Mouse (Mus musculus) lung, embryonic 14.5 days (tissue): ENCODE results near the gene Tmem190. TPM values are rescaled to one million over a fixed set of nuclear protein-coding genes. Genes with fewer than 3 reads are reported as not detected.
"Not testable (repeated sequence)": the region's sequence is repeated elsewhere in the genome, so short reads cannot be mapped to it uniquely, and the experiment has no call there.

ENCODE experiments used
- ATAC-seq: fragments of 200-750 bp; cut with Nextera tagmentation; 2 replicates; pipeline ENCODE4 v1.8.0; 2017; ENCODE audit warnings: mild to moderate bottlenecking, moderate TSS enrichment, moderate library complexity; ENCODE audit not compliant: insufficient read depth
- DNase-seq: peaks from one replicate; pipeline ENCODE4 v3.0.0-alpha.2; 2015
- H3K27ac ChIP-seq: fragments of 300-500 bp; sonication (generic); 2 replicates; pipeline ENCODE4 v1.5.1; 2014; ENCODE audit warnings: low read depth, mild to moderate bottlenecking, moderate library complexity
- H3K27me3 ChIP-seq: fragments of 300-500 bp; sonication (generic); 2 replicates; pipeline ENCODE4 v1.6.1; 2014; ENCODE audit warnings: low read length, control low read depth; ENCODE audit not compliant: insufficient read depth
- H3K36me3 ChIP-seq: fragments of 300-500 bp; sonication (generic); 2 replicates; pipeline ENCODE4 v1.6.1; 2014; ENCODE audit warnings: control low read depth; ENCODE audit not compliant: insufficient read depth
- H3K4me1 ChIP-seq: fragments of 300-500 bp; sonication (generic); 2 replicates; pipeline ENCODE4 v1.6.1; 2014; ENCODE audit warnings: antibody characterized with exemption, control low read depth; ENCODE audit not compliant: insufficient read depth
- H3K4me2 ChIP-seq: fragments of 300-500 bp; sonication (generic); 2 replicates; pipeline ENCODE4 v1.6.1; 2014; ENCODE audit warnings: mild to moderate bottlenecking
- H3K4me3 ChIP-seq: fragments of 300-500 bp; sonication (generic); 2 replicates; pipeline ENCODE4 v1.5.1; 2014; ENCODE audit warnings: low read depth, low read length
- H3K9ac ChIP-seq: fragments of 300-500 bp; sonication (generic); 2 replicates; pipeline ENCODE4 v1.6.1; 2014
- H3K9me3 ChIP-seq: fragments of 300-500 bp; sonication (generic); 2 replicates; pipeline ENCODE4 v1.6.1; 2016; ENCODE audit warnings: low read depth, low read length, control low read depth
- CTCF ChIP-seq: IDR thresholded peaks from 2 replicates; pipeline ENCODE4 v1.5.1; 2016; ENCODE audit warnings: antibody characterized with exemption, low read depth
- WGBS: fragments of 180-500 bp; shearing (Covaris S2); extraction: QIAGEN DNeasy Blood & Tissue Kit; methylation state at CpG from one replicate; pipeline ENCODE4 v1.1.7; 2014; 5-methylcytosine and 5-hydroxymethylcytosine counted together
- polyA plus RNA-seq: library from polyadenylated mRNA; unstranded; fragments of >200 nt; fragmentation: Nextera tagmentation; extraction: Ambion mirVana; gene quantifications from 2 replicates; pipeline ENCODE4 v1.2.1, GENCODE M21; 2014

The Tmem190 gene
- polyA plus RNA-seq, 1 experiment from 2014 or later: not detected

GRCm38 (mm10) chr7:4783667-4784268 lies 1.0 kb downstream of the Tmem190 start:
- H3K36me3 ChIP-seq: no peaks in the 10 kb centered on the region
- no peak overlapping the region for H3K4me2 ChIP-seq
- peaks cover 8% of the 10 kb centered on the region; the same call in 1 of the 2 replicates for H3K4me1 ChIP-seq
- H3K27ac ChIP-seq: no peak overlapping the region
- 71% methylated on average over 14 of the region's 14 CpGs for WGBS
- DNase-seq (no peak), ATAC-seq (no peak)
- no peak overlapping the region for H3K9ac ChIP-seq
- H3K9me3 ChIP-seq: no peaks in the 10 kb centered on the region
- H3K4me3 ChIP-seq: no peak overlapping the region
- H3K27me3 ChIP-seq: peaks cover 4% of the 10 kb centered on the region; the same call in 1 of the 2 replicates
- no peak for TF ChIP-seq CTCF

DNA sequence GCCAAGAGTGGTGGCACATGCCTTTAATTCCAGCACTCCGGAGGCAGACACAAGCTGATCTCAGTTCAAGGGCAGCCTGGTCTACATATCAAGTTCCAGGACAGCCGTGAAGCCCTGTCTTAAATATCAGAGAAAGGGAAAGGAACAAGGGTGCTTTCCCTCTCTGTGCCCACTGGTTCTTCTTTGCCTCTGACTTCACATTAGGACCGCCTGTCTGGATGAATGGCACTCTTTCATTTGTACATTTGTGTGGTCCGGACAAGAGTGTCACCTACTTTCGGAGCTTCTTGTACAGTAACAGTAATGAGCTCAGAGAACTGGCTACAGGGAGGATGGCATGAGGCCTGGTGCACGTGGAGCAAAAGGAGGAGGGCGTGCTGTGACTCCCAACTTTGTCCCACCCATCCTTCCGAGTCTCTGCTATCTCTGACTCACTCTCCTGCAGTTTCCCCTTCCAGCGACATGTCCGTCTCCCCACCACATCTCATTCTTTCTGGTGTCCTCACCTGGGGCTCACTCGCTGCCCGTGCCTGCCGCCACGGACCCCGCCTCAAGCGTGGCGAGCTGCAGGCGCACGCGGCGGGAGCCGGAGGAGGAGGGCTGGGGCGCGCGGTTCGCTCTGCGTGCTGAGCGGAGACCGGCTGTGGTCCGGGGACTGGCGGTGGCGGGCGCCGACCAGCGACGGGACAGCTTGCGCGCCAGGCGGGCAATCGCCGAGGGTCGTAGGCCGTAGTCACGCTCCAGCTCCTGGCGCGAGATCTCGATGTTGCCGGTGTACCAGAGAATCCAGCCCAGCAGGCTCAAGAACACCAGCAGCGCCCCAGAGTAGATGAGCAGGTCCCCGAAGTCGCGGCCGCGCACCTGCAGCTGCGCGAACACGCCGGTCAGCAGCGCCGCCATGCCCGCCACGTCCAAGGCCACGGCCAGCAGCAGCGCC lies 6.0 kb downstream of the Tmem190 start:
- no peaks in the 10 kb centered on the region for H3K9me3 ChIP-seq
- DNase-seq (peak; percentile 79), ATAC-seq (peak; percentile 44)
- peak; percentile 14; the same call in 1 of the 2 replicates for TF ChIP-seq CTCF
- H3K4me1 ChIP-seq: 0 out of 2 replicates have a peak, but pooled peaks cover 5% of the 10 kb centered on the region
- peak overlapping the region; percentile 58 for H3K4me3 ChIP-seq
- H3K36me3 ChIP-seq: peaks cover 3% of the 10 kb centered on the region
- H3K27me3 ChIP-seq: peaks cover 6% of the 10 kb centered on the region; the same call in 1 of the 2 replicates
- 2% methylated on average over 64 of the region's 64 CpGs for WGBS
- H3K27ac ChIP-seq: peak overlapping the region; percentile 88
- peak overlapping the region; percentile 80 for H3K9ac ChIP-seq
- peak overlapping the region; percentile 94 for H3K4me2 ChIP-seq

GRCm38 (mm10) chr7:4789436-4789935 lies 6.7 kb downstream of the Tmem190 start, which contains the start of gene Tmem238:
TSS of gene Tmem238 (minus strand) at chr7:4789656.
- H3K9ac ChIP-seq: peak within 1 kb of the TSS; percentile 80
- peak within 1 kb of the TSS; percentile 88 for H3K27ac ChIP-seq
- no peak for TF ChIP-seq CTCF
- H3K36me3 ChIP-seq: peaks cover 10% of the 10 kb centered on the region
- peaks cover 6% of the 10 kb centered on the region; the same call in 1 of the 2 replicates for H3K27me3 ChIP-seq
- H3K9me3 ChIP-seq: no peaks in the 10 kb centered on the region
- 7% methylated on average over 40 of the region's 40 CpGs for WGBS
- peaks cover 5% of the 10 kb centered on the region; the same call in 1 of the 2 replicates for H3K4me1 ChIP-seq
- H3K4me3 ChIP-seq: peak within 1 kb of the TSS; percentile 58
- H3K4me2 ChIP-seq: peak within 1 kb of the TSS; percentile 94
- no peak for DNase-seq
- peak; percentile 10; the same call in 1 of the 2 replicates for ATAC-seq

DNA sequence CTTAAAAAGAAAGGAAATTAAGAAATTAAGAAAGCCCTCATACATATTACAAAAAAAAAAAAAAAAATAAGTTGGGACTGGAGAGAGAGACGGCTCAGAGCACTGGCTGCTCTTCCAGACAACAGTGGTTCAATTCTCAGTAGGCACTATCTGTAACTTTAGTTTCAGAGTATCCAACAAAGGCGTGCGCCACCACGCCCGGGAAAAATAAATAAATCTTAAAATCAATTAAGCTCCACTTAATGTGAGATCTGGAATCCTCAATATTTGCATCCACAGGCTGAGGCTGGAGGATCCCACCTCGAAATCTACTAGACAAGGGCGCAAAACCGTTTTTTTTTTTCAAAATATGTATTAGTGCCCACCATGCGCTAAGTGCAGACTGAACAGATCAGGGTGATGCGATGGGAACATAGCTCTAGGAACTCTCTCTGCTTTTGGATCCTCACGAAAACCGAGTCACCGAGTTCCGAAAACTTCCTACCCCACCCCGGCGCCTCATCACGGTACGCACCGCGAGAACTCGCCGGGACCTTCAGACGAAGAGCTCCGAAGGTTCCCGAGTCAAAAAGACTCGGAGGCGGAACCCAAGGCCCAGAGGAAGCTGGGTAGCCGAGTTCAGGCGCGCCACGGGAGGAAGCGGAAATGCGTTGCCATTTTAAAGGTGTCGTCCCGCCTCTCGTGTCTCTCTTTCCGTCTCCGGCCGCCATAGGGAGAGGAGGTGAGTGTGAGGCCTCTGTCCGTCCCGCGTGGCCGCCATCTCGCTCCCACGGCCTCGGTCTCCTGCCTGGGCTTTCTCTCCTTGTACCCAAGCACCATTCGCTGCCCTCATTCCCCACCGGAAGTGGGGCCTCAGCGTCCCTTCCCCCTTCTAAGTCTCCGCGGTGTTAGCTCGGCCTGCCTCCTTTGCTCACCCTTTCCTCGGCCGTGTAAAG lies 9.8 kb downstream of the Tmem190 start, which contains the start of gene Rpl28:
Gene Rpl28 (plus strand): TSS at position 597 of the 935 bp plus-strand sequence.
- no peaks in the 10 kb centered on the region for H3K9me3 ChIP-seq
- H3K4me3 ChIP-seq: peak within 1 kb of the TSS; percentile 81
- no peak for TF ChIP-seq CTCF

DNA sequence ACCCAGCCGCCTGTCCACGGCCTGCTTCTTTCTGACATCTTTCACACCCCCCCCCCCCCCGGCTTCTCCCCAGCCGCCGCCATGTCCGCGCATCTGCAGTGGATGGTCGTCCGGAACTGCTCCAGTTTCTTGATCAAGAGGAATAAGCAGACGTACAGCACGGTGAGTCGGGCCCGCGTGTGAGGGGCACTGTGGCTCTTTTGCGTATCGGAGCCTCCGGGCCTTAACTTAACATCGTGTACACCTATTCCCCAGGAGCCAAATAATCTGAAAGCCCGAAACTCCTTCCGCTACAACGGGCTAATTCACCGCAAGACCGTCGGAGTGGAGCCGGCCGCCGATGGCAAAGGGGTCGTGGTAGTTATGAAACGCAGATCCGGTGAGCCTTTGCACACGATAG lies 10.5 kb downstream of the Tmem190 start:
- not testable (repeated sequence) for DNase-seq, H3K4me1 ChIP-seq, ATAC-seq, H3K27me3 ChIP-seq, H3K9me3 ChIP-seq
- H3K4me3 ChIP-seq: peak overlapping the region; percentile 81
- peaks cover 45% of the 10 kb centered on the region for H3K36me3 ChIP-seq
- peak overlapping the region; percentile 81 for H3K4me2 ChIP-seq
- H3K9ac ChIP-seq: peak overlapping the region; percentile 97
- under 1% methylated on average over 29 of the region's 31 CpGs for WGBS
- peak overlapping the region; percentile 93 for H3K27ac ChIP-seq

More for the DNA sequence above, 9.8 kb downstream of the Tmem190 start, which contains the start of gene Rpl28:
- 1% methylated on average over 54 of the region's 54 CpGs for WGBS
- Histone ChIP-seq H3K9ac (peak within 1 kb of the TSS; percentile 97), H3K4me2 (peak within 1 kb of the TSS; percentile 81), H3K36me3 (peaks cover 41% of the 10 kb centered on the region), H3K27ac (peak within 1 kb of the TSS; percentile 98), H3K4me1 (peaks cover 5% of the 10 kb centered on the region; the same call in 1 of the 2 replicates), H3K27me3 (peaks cover 6% of the 10 kb centered on the region; the same call in 1 of the 2 replicates)
- ATAC-seq (peak; percentile 87), DNase-seq (peak; percentile 99)

DNA sequence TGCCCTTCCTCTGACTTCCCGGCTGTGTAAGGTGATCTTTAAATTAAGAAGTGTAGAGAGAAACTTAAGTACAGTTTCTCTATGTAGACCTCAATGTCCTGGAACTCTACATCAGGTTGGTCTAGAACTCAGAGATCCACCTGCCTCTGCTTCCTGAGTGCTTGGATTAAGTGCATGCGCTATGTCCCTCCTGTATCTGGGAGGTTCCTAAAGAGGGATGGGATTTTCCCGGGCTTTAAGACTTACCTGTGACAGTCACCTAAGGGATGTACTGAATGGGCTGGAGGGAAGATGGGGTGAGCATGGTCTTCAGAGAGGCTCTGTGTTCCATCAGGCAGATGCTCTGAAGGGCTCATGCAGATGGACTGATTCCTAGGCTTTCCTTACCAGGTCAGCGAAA lies 10.9 kb downstream of the Tmem190 start:
- peak overlapping the region; percentile 97 for H3K9ac ChIP-seq
- H3K4me2 ChIP-seq: peak overlapping the region; percentile 81
- H3K36me3 ChIP-seq: peaks cover 49% of the 10 kb centered on the region
- no peak for DNase-seq
- H3K27me3 ChIP-seq: peaks cover 6% of the 10 kb centered on the region; the same call in 1 of the 2 replicates
- no peak for ATAC-seq
- peak overlapping the region; percentile 93; the same call in 1 of the 2 replicates for H3K27ac ChIP-seq
- peak overlapping the region; percentile 81 for H3K4me3 ChIP-seq
- no peak for TF ChIP-seq CTCF
- H3K4me1 ChIP-seq: no peaks in the 10 kb centered on the region; the same call in 1 of the 2 replicates
- 34% methylated on average over 4 of the region's 4 CpGs for WGBS
- H3K9me3 ChIP-seq: no peaks in the 10 kb centered on the region
